Mouse (Mus musculus) heart, postnatal 4 days (tissue): ENCODE measurements around the gene Adcy5. TPM values are rescaled to one million over a fixed set of nuclear protein-coding genes. Genes with fewer than 3 reads are reported as not detected.
A peak's percentile ranks its signal among the peaks of the same experiment; 100 is the strongest.

Source experiments
- DNase-seq: peaks from one replicate; pipeline ENCODE4 v3.0.0; 2021
- total RNA-seq, 2 experiments: library from RNA; stranded (reverse); gene quantifications; 2 replicates each; pipeline ENCODE4 v1.2.3; 2021

Gene Adcy5
- total RNA-seq, 2 experiments from 2014 or later: 65.2 to 65.7 TPM

- no peak for DNase-seq
Observed at GRCm38 (mm10) chr16:35271572-35271971, 116.9 kb downstream of the Adcy5 start.

- no peak for DNase-seq
Observed at GRCm38 (mm10) chr16:35272417-35272816, 117.7 kb downstream of the Adcy5 start.

- DNase-seq: no peak
Observed at GRCm38 (mm10) chr16:35278166-35278565, 123.5 kb downstream of the Adcy5 start.

GRCm38 (mm10) chr16:35282456-35282855, 127.8 kb downstream of the Adcy5 start:
- DNase-seq: no peak

- DNase-seq: no peak
Observed at GRCm38 (mm10) chr16:35285821-35286220, 131.1 kb downstream of the Adcy5 start.

- no peak for DNase-seq
Observed at GRCm38 (mm10) chr16:35287244-35287643, 132.6 kb downstream of the Adcy5 start.

GRCm38 (mm10) chr16:35297786-35298185, 143.1 kb downstream of the Adcy5 start:
- peak; percentile 36 for DNase-seq

GRCm38 (mm10) chr16:35300156-35300555, 145.5 kb downstream of the Adcy5 start:
- no peak for DNase-seq

- DNase-seq: peak; percentile 54
Observed at GRCm38 (mm10) chr16:35302441-35303280, 148.0 kb downstream of the Adcy5 start.

GRCm38 (mm10) chr16:35303721-35304120, 149.0 kb downstream of the Adcy5 start:
- no peak for DNase-seq

GRCm38 (mm10) chr16:35304416-35304815, 149.7 kb downstream of the Adcy5 start:
- no peak for DNase-seq

GRCm38 (mm10) chr16:35305226-35305625, 150.5 kb downstream of the Adcy5 start:
- DNase-seq: no peak

- no peak for DNase-seq
Observed at GRCm38 (mm10) chr16:35306631-35307030, 152.0 kb downstream of the Adcy5 start.

GRCm38 (mm10) chr16:35307331-35307730, 152.7 kb downstream of the Adcy5 start:
- DNase-seq: no peak

GRCm38 (mm10) chr16:35308016-35308415, 153.3 kb downstream of the Adcy5 start:
- no peak for DNase-seq

- DNase-seq: no peak
Observed at GRCm38 (mm10) chr16:35308486-35309143, 153.9 kb downstream of the Adcy5 start.

GRCm38 (mm10) chr16:35309634-35310033, 155.0 kb downstream of the Adcy5 start:
- DNase-seq: no peak

GRCm38 (mm10) chr16:35310551-35311110, 156.0 kb downstream of the Adcy5 start:
- DNase-seq: no peak

GRCm38 (mm10) chr16:35311586-35311985, 156.9 kb downstream of the Adcy5 start:
- no peak for DNase-seq

GRCm38 (mm10) chr16:35315496-35315895, 160.8 kb downstream of the Adcy5 start:
- no peak for DNase-seq

GRCm38 (mm10) chr16:35316856-35317264, 162.2 kb downstream of the Adcy5 start:
- no peak for DNase-seq

GRCm38 (mm10) chr16:35317460-35317859, 162.8 kb downstream of the Adcy5 start:
- no peak for DNase-seq

GRCm38 (mm10) chr16:35318397-35318796, 163.7 kb downstream of the Adcy5 start:
- DNase-seq: no peak
